Mouse (Mus musculus) erythroblast, embryonic 14.5 days (primary cell): ENCODE results near the gene Prkca. TPM values are rescaled to one million over a fixed set of nuclear protein-coding genes. Genes with fewer than 3 reads are reported as not detected.

ENCODE experiments used
- H3K27me3 ChIP-seq: 2 replicates; pipeline ENCODE4 v1.6.1; 2012; ENCODE audit warnings: inconsistent platforms; ENCODE audit not compliant: control insufficient read depth
- H3K36me3 ChIP-seq: 2 replicates; pipeline ENCODE4 v1.6.1; 2012; ENCODE audit warnings: mild to moderate bottlenecking, inconsistent platforms; ENCODE audit not compliant: control insufficient read depth
- H3K4me1 ChIP-seq: 2 replicates; pipeline ENCODE4 v1.6.1; 2012; ENCODE audit warnings: inconsistent platforms; ENCODE audit not compliant: control insufficient read depth
- H3K4me3 ChIP-seq: replicated peaks from 2 replicates; pipeline ENCODE3; 2012; ENCODE audit warnings: moderate library complexity, mild to moderate bottlenecking, inconsistent platforms
- H3K9me3 ChIP-seq: 2 replicates; pipeline ENCODE4 v1.6.1; 2012; ENCODE audit warnings: low read length, inconsistent platforms, mixed read lengths; ENCODE audit not compliant: control insufficient read depth
- GATA1 ChIP-seq: IDR thresholded peaks from 2 replicates; pipeline ENCODE4 v1.6.1; 2012; ENCODE audit warnings: low read length, inconsistent platforms, mixed read lengths
- TAL1 ChIP-seq: IDR thresholded peaks from 3 replicates; pipeline ENCODE4 v1.6.1; 2012; ENCODE audit warnings: low read length, inconsistent platforms, mixed read lengths
- polyA plus RNA-seq: library from polyadenylated mRNA; stranded (reverse); fragments of >175 nt; gene quantifications from 2 replicates; pipeline ENCODE4 v1.2.3, GENCODE M21; 2012

Prkca gene
- polyA plus RNA-seq, 1 experiment = 0.01 TPM

- H3K27me3 ChIP-seq = peaks cover 12% of the 10 kb centered on the region
- no peaks in the 10 kb centered on the region for H3K9me3 ChIP-seq
- TF ChIP-seq TAL1 (no peak), GATA1 (no peak)
- no peaks in the 10 kb centered on the region for H3K36me3 ChIP-seq
- H3K4me3 ChIP-seq = no peak overlapping the region
- H3K4me1 ChIP-seq = peaks cover 7% of the 10 kb centered on the region
Observed at GRCm38 (mm10) chr11:108148491-108148890, 195.2 kb downstream of the Prkca start.

- Histone ChIP-seq H3K27me3 (peaks cover 12% of the 10 kb centered on the region), H3K36me3 (no peaks in the 10 kb centered on the region), H3K9me3 (no peaks in the 10 kb centered on the region), H3K4me3 (no peak overlapping the region), H3K4me1 (peaks cover 7% of the 10 kb centered on the region)
- TF ChIP-seq GATA1 (no peak), TAL1 (no peak)
Observed at GRCm38 (mm10) chr11:108145752-108146496, 197.8 kb downstream of the Prkca start.

GRCm38 (mm10) chr11:108145128-108145527 lies 198.6 kb downstream of the Prkca start:
- TF ChIP-seq GATA1 = no peak
- peaks cover 7% of the 10 kb centered on the region for H3K4me1 ChIP-seq
- peaks cover 6% of the 10 kb centered on the region for H3K27me3 ChIP-seq
- no peak overlapping the region for H3K4me3 ChIP-seq
- H3K9me3 ChIP-seq = no peaks in the 10 kb centered on the region
- H3K36me3 ChIP-seq = no peaks in the 10 kb centered on the region

GRCm38 (mm10) chr11:108143739-108144138 lies 200.0 kb downstream of the Prkca start:
- no peaks in the 10 kb centered on the region for H3K9me3 ChIP-seq
- H3K27me3 ChIP-seq = peaks cover 2% of the 10 kb centered on the region; the same call in 1 of the 2 replicates
- H3K36me3 ChIP-seq = no peaks in the 10 kb centered on the region
- H3K4me3 ChIP-seq = no peak overlapping the region
- H3K4me1 ChIP-seq = peaks cover 2% of the 10 kb centered on the region
- TF ChIP-seq TAL1 (no peak), GATA1 (no peak)

GRCm38 (mm10) chr11:108140028-108140427 lies 203.7 kb downstream of the Prkca start:
- Histone ChIP-seq H3K9me3 (no peaks in the 10 kb centered on the region), H3K4me3 (no peak overlapping the region), H3K36me3 (no peaks in the 10 kb centered on the region), H3K4me1 (no peaks in the 10 kb centered on the region), H3K27me3 (no peaks in the 10 kb centered on the region)
- TF ChIP-seq GATA1 (no peak), TAL1 (no peak)

GRCm38 (mm10) chr11:108136341-108136740 lies 207.4 kb downstream of the Prkca start:
- H3K4me3 ChIP-seq = no peak overlapping the region
- H3K9me3 ChIP-seq = no peaks in the 10 kb centered on the region
- H3K36me3 ChIP-seq = no peaks in the 10 kb centered on the region
- TF ChIP-seq TAL1 (no peak), GATA1 (no peak)
- H3K4me1 ChIP-seq = no peaks in the 10 kb centered on the region
- H3K27me3 ChIP-seq = no peaks in the 10 kb centered on the region

GRCm38 (mm10) chr11:108135407-108136159 lies 208.1 kb downstream of the Prkca start:
- Histone ChIP-seq H3K27me3 (no peaks in the 10 kb centered on the region), H3K9me3 (no peaks in the 10 kb centered on the region), H3K36me3 (no peaks in the 10 kb centered on the region), H3K4me1 (no peaks in the 10 kb centered on the region), H3K4me3 (no peak overlapping the region)
- TF ChIP-seq TAL1 (no peak), GATA1 (no peak)

GRCm38 (mm10) chr11:108128593-108128992 lies 215.1 kb downstream of the Prkca start:
- Histone ChIP-seq H3K4me3 (no peak overlapping the region), H3K9me3 (no peaks in the 10 kb centered on the region), H3K27me3 (no peaks in the 10 kb centered on the region), H3K36me3 (no peaks in the 10 kb centered on the region), H3K4me1 (no peaks in the 10 kb centered on the region)
- no peak for TF ChIP-seq TAL1
- no peak for TF ChIP-seq GATA1

- Histone ChIP-seq H3K9me3 (no peaks in the 10 kb centered on the region), H3K4me3 (no peak overlapping the region), H3K36me3 (no peaks in the 10 kb centered on the region), H3K4me1 (no peaks in the 10 kb centered on the region), H3K27me3 (no peaks in the 10 kb centered on the region)
- no peak for TF ChIP-seq TAL1
- no peak for TF ChIP-seq GATA1
Observed at GRCm38 (mm10) chr11:108127908-108128307, 215.8 kb downstream of the Prkca start.
